ENCODE assay signal across 8 mouse cellular contexts in genomic region chr17:28801474-28802005, GRCm38 (mm10). TPM values are rescaled to one million over a fixed set of nuclear protein-coding genes. Genes with fewer than 3 reads are reported as not detected.
A peak's percentile ranks its signal among the peaks of the same experiment; 100 is the strongest.
DNase-seq lines count a peak whose midpoint lies in the region; ATAC-seq and TF ChIP-seq lines count a peak whose summit lies in the region.

No protein-coding gene starts in this region.

- H3K27ac ChIP-seq in cortical plate, adult 2 months (ENCODE audit: insufficient read depth, low read length) = no peak overlapping the region

- TF ChIP-seq CTCF in cortical plate, adult 2 months (IDR thresholded peaks at IDR 0.05; ENCODE audit: extremely low read depth, insufficient read depth, low read length) = no peak

- peak; percentile 98 for ATAC-seq in megakaryocyte, adult 5-6 weeks (ENCODE audit: poor library complexity, severe bottlenecking)

- peak overlapping the region; percentile 42 for H3K4me3 ChIP-seq in cortical plate, adult 2 months (ENCODE audit: insufficient read depth, low read length)

- TF ChIP-seq POLR2A in cortical plate, adult 2 months (IDR thresholded peaks at IDR 0.05; ENCODE audit: extremely low read depth, insufficient read depth, low read length) = peak; percentile 91

- peak; percentile 98 for DNase-seq in adipocyte (ENCODE audit: low spot score)
- DNase-seq in gastrocnemius, adult 8-10 months (ENCODE audit: low spot score in 2 of 2) = peak; percentile 98 to 99
- DNase-seq in hindlimb bud, embryonic 11.5 days (ENCODE audit: extremely low spot score, low read depth, low spot score) = peak; percentile 95
- peak; percentile 87 to 97 for DNase-seq in left cerebral cortex, adult 8-10 months (ENCODE audit: low spot score in 2 of 2)
- DNase-seq in right cerebral cortex, adult 18-20 months = peak; percentile 98
- peak; percentile 97 for DNase-seq in urinary bladder, adult 2 months (ENCODE audit: low spot score)

- H3K4me1 ChIP-seq in cortical plate, adult 2 months (ENCODE audit: control insufficient read depth, insufficient read depth, low read length) = peaks cover 7% of the 10 kb centered on the region

RNA-seq across cellular contexts. Expression of gene Brpf3, which starts 0.7 kb away (rescaled TPM):
- 45.2 and 45.6 TPM in 2 replicates for polyA plus RNA-seq in cortical plate, adult 2 months (2012; rRNA removed)
- 10 to 100 TPM; 13.2 to 16.5 (median 16.3) TPM for total RNA-seq in gastrocnemius, adult 8-10 months (2022)
- total RNA-seq in left cerebral cortex, adult 8-10 months (2022) = 10 to 100 TPM; 44.2 to 56.6 (median 52.6) TPM
- 22.5 and 22.6 TPM in 2 replicates for total RNA-seq in megakaryocyte, adult 5-6 weeks (2015)
- total RNA-seq in megakaryocyte, adult 5-6 weeks (2017) = 4.4 and 8.3 TPM in 2 replicates
- 33.3 and 34.0 TPM in 2 replicates for polyA plus RNA-seq in urinary bladder, adult 2 months (2012; rRNA removed)

RNA-seq across cellular contexts. Expression of gene Mapk13, which starts 32.4 kb away (rescaled TPM):
- 1.4 and 1.8 TPM in 2 replicates for polyA plus RNA-seq in cortical plate, adult 2 months (2012; rRNA removed)
- under 1 TPM in 1 of 4 experiments, not detected in 3; 0.34 TPM for total RNA-seq in gastrocnemius, adult 8-10 months (2022)
- total RNA-seq in left cerebral cortex, adult 8-10 months (2022) = 1 to 10 TPM; 2.1 to 3.4 (median 2.7) TPM
- 12.2 and 17.0 TPM in 2 replicates for total RNA-seq in megakaryocyte, adult 5-6 weeks (2015)
- total RNA-seq in megakaryocyte, adult 5-6 weeks (2017) = 21.3 and 32.8 TPM in 2 replicates
- 32.7 and 42.8 TPM in 2 replicates for polyA plus RNA-seq in urinary bladder, adult 2 months (2012; rRNA removed)

RNA-seq across cellular contexts. Expression of gene Pnpla1, which starts 56.7 kb away (rescaled TPM):
- polyA plus RNA-seq in cortical plate, adult 2 months (2012; rRNA removed) = 0.32 and 0.40 TPM in 2 replicates
- not detected for total RNA-seq in gastrocnemius, adult 8-10 months (2022)
- 1 to 10 TPM in 3 of 4 experiments, under 1 TPM in 1; 0.91 to 1.4 (median 1.1) TPM for total RNA-seq in left cerebral cortex, adult 8-10 months (2022)
- 0.11 and 0.58 TPM in 2 replicates for total RNA-seq in megakaryocyte, adult 5-6 weeks (2015)
- total RNA-seq in megakaryocyte, adult 5-6 weeks (2017) = 0.57 and 0.92 TPM in 2 replicates
- 0.01 TPM in 1 of 2 replicates, not detected in the other for polyA plus RNA-seq in urinary bladder, adult 2 months (2012; rRNA removed)
